Mouse (Mus musculus): ENCODE measurements around the gene Slc25a33.
A peak's percentile ranks its signal among the peaks of the same experiment; 100 is the strongest.

Slc25a33 gene

DNA sequence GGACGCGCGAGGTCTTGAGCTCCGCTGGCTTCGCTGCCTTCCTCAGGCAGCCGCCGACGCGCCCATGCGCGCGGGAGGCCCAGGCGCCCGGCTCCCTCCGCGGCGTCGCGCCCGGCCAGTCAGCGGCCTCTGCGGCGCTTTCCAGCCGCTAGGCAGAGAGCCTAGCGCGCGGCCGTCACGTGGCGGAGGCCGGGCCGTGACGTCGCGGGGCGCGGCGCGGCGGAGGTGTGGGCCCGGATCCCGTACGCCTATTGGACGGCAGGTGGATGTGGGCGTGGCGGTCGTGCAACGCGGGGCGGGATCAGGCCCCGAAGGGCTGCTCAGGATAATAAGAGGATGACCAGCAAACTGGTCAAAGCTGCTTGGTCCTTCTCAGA is at the start of gene Slc25a33:
Slc25a33 (minus strand) TSS at position 184 of the 377 bp plus-strand sequence.
- peak; percentile 97 for DNase-seq

DNA sequence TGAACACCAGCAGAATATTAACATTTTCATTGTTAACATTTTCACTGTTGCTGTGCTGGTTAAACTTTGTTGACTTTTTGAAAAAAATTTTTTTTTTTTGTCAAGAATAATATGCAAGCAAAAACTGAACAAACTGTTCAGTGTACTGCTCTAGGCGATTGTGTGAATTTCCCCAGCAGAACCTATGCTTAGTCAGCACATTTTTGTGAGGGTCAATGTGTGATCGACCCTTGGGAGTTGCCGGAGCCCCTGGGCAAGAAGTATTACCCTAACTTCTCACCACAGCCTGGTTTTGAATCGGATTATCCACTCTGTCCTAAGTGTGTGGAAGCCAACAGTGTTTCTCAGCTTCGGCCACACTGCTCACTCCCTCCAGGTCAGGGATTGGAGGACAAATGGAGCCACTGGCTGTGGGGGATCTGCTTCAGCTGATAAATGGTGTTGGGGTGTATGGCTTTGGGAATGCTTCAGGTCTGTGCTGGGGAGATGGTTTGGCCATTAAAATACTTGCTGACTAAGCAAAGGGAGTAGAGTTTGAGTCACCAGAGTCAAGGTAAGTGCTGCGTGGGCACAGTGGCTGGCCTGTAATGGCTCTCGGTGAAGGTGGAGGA is 48.6 kb upstream of the Slc25a33 start:
- DNase-seq: no peak

DNA sequence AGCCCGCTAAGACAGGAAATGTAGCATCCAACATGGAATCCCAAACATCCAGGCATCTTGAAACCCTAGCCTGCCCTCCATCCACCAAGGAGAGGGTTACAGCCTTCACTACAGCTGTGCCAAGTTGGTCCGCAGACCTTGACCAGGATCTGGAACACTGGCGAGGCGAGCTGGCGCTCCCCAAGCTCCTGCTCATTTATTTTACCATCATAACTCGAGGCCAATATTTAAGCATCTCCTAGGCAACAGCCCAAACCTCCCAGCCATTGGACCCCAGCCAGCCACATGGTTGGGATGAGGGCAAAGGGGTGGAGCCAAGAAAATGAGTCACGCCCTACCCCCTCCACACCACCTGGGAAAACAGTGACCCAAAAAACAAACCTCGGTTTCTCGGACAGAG is 48.0 kb upstream of the Slc25a33 start:
- DNase-seq: peak; percentile 42

GRCm38 (mm10) chr4:149820569-149820968 is 46.5 kb upstream of the Slc25a33 start:
- DNase-seq: no peak

- no peak for DNase-seq
Measured at GRCm38 (mm10) chr4:149819195-149819594, 45.1 kb upstream of the Slc25a33 start.

DNA sequence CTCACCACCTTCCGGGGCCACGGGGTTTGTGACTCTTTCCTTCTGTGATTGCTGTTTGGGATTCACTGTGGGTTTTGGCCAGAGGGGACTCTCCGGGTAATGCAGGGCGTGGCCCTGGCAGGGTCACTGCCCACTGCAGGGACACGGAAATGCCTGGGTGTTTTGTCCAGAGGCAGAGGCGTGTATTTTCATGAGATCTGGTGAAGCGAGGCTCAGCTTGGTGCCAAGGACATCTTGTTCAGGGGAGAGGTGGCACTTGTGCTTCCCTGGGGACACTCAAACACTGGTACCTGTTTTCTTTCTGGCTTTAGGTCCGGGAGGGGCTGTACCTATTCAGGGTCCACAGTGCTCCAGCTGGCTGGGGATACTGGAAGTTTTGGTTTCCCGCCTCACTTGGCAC is 42.5 kb upstream of the Slc25a33 start:
- no peak for DNase-seq

DNA sequence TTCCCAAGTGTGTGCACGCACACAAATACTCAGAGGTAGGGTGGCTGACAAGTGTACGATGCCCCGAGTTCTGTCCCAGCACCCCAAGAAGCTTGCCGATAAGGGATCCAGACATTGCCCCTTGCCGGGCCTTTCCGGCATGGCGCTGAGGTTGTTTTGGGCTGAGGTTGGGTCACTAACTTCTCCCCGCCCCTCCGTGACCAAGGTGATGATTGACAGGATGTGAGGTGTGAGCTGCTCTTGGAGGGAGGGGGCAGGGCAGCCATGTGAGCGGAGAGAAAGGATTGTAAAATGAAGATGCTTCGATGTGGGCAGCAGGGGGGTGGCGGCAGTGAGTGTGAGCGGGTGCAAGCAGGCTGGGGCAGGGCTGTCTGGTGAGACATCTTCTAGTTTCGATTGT is 41.5 kb upstream of the Slc25a33 start:
- no peak for DNase-seq

DNA sequence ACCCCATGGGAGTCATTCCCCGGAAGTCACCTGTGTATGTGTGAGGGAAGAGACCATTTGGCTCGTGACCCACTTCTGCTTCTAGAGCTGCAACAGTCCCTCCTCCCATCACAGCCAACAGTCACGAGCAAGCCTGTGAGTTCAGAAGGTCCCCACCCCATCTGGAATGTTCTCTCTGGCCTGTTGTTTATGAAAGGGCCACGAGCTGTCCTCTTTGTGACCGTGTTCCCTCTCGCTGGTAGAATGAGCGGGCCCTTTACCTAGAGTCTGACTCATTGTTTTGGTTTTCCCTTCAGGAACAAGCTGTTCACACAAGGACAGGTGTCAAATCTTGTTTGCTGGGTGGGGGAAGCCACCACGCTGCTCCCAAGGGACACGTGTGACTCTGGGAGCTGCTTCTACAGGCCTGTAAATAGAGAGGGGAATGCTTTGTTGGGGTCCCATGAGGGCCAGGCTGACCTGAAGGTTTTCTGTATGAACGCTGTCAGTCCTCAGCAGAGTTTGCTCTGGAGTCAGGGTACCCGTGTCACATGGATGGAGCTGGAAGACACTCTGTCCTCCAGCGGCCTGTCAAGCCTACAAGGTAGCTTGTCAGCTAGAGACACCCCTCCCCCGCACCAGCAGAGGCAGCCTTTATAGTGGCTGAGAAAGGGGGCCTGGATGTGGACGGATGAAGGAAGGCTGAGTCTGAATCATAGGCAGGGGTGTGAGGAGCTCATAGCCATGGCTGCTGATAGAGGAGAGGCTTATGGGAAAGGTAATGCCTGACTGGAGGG is 39.5 kb upstream of the Slc25a33 start:
- no peak for DNase-seq

- DNase-seq: peak; percentile 20
Measured at GRCm38 (mm10) chr4:149810372-149810771, 36.3 kb upstream of the Slc25a33 start.

GRCm38 (mm10) chr4:149808584-149809227 is 34.6 kb upstream of the Slc25a33 start:
- no peak for DNase-seq

GRCm38 (mm10) chr4:149808060-149808567 is 34.0 kb upstream of the Slc25a33 start:
- no peak for DNase-seq

GRCm38 (mm10) chr4:149806699-149807381 is 32.8 kb upstream of the Slc25a33 start:
- DNase-seq: peak; percentile 83

GRCm38 (mm10) chr4:149802269-149802668 is 28.2 kb upstream of the Slc25a33 start:
- no peak for DNase-seq

- no peak for DNase-seq
Measured at GRCm38 (mm10) chr4:149800576-149800975, 26.5 kb upstream of the Slc25a33 start.

DNA sequence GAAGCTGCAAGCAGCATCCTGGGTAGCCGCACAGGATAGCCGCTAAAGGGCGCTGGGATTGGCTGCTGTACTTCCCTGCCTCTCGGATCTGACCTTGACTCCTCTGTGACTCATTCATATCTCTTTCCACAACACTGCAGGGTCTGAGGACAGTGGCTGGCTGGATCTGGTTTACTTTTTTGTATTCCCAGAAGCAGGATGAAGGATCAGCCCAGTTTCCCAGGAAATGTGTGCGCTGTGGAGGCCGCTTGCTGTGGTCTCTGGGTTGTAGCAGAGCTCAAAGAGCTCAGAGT is 26.0 kb upstream of the Slc25a33 start:
- no peak for DNase-seq

DNA sequence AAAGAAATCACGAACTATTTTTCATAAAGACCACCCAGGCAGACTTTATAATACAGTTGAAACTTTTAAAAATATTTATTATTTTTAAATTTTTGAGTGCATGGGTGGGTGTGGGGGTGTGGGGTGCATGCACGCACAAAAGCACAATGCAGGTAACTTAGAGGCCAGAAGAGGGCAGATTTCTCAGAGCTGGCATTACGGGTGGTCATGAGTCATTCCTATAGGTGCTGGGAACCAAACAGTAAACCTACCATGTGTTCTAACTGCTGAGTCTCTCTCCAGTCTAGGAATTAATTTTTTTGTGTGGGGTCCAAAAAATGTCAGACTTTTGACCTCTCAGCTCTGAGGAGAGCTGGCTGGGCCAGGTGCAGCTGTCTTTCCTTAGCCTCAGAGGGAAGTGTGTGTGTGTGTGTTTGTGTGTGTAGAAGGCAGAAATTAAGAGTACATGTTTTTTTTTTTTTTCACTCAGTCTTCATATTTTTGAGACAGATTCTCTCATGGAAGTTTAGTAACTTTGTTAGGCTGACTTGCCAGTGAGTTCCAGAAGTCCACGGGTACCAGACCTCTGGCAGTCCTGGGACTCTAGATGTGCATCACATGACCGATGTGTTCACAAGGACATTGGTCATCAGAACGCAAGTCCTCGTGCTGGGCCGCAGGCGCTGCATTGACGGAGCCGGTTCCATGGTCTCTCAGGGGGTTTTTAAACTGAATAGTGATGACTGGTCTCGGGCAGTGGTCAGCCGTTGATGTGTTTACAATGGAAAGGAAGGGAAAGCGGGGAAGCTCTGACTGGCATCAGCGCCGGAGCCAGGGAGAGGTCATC is 25.5 kb upstream of the Slc25a33 start:
- DNase-seq: no peak

GRCm38 (mm10) chr4:149798684-149799309 is 24.7 kb upstream of the Slc25a33 start:
- DNase-seq: no peak

DNA sequence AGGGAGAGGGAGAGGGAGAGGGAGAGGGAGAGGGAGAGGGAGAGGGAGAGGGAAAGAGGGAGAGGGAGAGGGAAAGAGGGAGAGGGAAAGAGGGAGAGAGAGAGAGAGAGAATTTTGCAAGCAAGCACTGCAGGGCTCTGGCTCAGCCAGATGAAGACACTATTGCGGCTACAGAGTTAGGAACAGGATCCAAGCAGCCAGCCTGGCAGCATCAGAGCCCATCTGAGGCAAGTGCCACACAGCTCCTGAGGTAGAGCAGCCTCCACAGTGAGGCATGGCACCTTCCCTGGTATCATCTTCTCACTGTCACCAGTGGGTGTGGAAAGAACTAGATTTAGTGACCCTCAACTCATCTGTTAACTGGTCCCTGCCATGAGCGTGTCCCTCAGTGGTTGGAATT is 24.0 kb upstream of the Slc25a33 start:
- DNase-seq: no peak

- DNase-seq: no peak
Measured at GRCm38 (mm10) chr4:149797220-149797610, 23.1 kb upstream of the Slc25a33 start.

DNA sequence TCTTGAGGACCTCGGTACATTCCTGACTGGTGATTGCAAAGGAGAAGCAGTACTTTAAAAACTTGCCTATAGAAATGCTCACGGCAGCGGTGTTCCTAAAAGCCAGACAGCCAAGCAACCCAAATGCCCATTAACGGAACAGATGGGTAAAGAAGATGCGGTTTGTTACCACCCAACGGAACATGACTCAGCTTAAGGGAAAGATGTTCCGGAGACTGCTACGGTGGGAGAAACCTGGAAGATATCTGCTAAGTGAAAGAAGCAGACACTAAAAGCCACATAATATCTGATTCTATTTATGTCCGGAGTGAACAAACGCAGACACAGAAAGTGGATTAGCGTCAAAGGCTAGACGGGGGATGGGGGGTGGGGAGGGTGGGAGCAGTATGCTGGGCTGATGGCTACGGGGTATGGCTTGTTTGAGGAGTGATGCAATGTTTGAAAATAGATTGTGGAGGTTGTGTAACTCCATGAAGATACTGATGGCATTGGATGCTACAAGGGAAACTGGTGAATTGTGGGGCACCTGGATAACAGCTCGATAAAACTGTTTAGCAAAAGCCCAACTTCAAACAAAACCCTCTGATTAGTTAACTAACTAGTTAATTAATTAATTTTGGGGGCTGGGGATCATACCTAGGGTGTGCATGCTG is 22.6 kb upstream of the Slc25a33 start:
- DNase-seq: no peak

GRCm38 (mm10) chr4:149794966-149795477 is 20.9 kb upstream of the Slc25a33 start:
- no peak for DNase-seq

DNA sequence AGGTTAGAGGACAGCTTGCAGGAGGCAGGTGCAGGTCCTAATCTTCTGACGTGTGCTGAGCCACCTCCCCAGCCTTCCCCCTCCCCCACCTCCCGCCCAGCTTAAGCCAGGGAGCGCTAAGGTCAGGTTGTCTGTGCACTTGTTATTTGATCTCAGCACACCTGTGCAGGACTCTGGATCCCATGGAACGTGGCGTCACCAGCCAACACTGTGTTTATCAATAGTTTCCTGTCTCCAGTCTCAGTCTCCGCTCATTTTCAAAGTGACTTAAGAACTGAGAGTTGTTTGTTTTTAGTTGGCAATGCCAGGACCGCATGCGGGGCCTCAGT is 19.9 kb upstream of the Slc25a33 start:
- no peak for DNase-seq
